Mouse (Mus musculus): ENCODE data around the gene Igsf3.

- TF ChIP-seq CTCF (IDR thresholded peaks at IDR 0.05; ENCODE audit: low read depth, low read length) (no peak), POLR2A (IDR thresholded peaks at IDR 0.05; ENCODE audit: insufficient read depth, low read length) (no peak)
These were observed 7.5 kb upstream of the Igsf3 start for GRCm38 (mm10) chr3:101369301-101369881.

Measured in ES-Bruce4 (cell line).